Mouse (Mus musculus) limb, embryonic 12.5 days (tissue): ENCODE measurements around the gene Clmp. TPM values are rescaled to one million over a fixed set of nuclear protein-coding genes. Genes with fewer than 3 reads are reported as not detected.

Source experiments
- ATAC-seq: fragments of 200-750 bp; cut with Nextera tagmentation; 2 replicates; pipeline ENCODE4 v1.8.0; 2017; ENCODE audit warnings: low read depth, moderate TSS enrichment; ENCODE audit not compliant: insufficient number of reproducible peaks, insufficient read depth, low FRiP score, low TSS enrichment
- H3K27ac ChIP-seq: fragments of 300-500 bp; sonication (generic); 2 replicates; pipeline ENCODE4 v1.5.1; 2016; ENCODE audit warnings: mild to moderate bottlenecking, moderate library complexity
- H3K27me3 ChIP-seq: fragments of 300-500 bp; sonication (generic); 2 replicates; pipeline ENCODE4 v1.6.1; 2016; ENCODE audit warnings: mild to moderate bottlenecking, moderate library complexity
- H3K36me3 ChIP-seq: fragments of 300-500 bp; sonication (generic); 2 replicates; pipeline ENCODE4 v1.6.1; 2016; ENCODE audit warnings: mild to moderate bottlenecking, moderate library complexity
- H3K4me1 ChIP-seq: fragments of 300-500 bp; sonication (generic); replicated peaks from 2 replicates; pipeline ENCODE4 v1.6.1; 2016
- H3K4me2 ChIP-seq: fragments of 300-500 bp; sonication (generic); 2 replicates; pipeline ENCODE4 v1.6.1; 2016; ENCODE audit warnings: mild to moderate bottlenecking, moderate library complexity
- H3K4me3 ChIP-seq: fragments of 300-500 bp; sonication (generic); replicated peaks from 2 replicates; pipeline ENCODE4 v1.5.1; 2016; ENCODE audit warnings: mild to moderate bottlenecking
- H3K9ac ChIP-seq: fragments of 300-500 bp; sonication (generic); replicated peaks from 2 replicates; pipeline ENCODE4 v1.6.1; 2016; ENCODE audit warnings: mild to moderate bottlenecking, moderate library complexity
- H3K9me3 ChIP-seq: fragments of 300-500 bp; sonication (generic); 2 replicates; pipeline ENCODE4 v1.6.1; 2016; ENCODE audit warnings: mild to moderate bottlenecking, moderate library complexity
- WGBS: fragments of 180-500 bp; shearing (Covaris S2); methylation state at CpG from one replicate; pipeline ENCODE4 v1.1.7; 2016; 5-methylcytosine and 5-hydroxymethylcytosine counted together
- polyA plus RNA-seq: library from polyadenylated mRNA; unstranded; fragments of >200 nt; fragmentation: Nextera tagmentation; extraction: Ambion mirVana; gene quantifications from 2 replicates; pipeline ENCODE4 v1.2.1, GENCODE M21; 2016

Gene Clmp
- polyA plus RNA-seq, 1 experiment from 2014 or later: 67.7 TPM

GRCm38 (mm10) chr9:40717182-40717874 lies 31.6 kb downstream of the Clmp start:
- H3K9ac ChIP-seq: no peak overlapping the region; the same call in 1 of the 2 replicates
- ATAC-seq: 0 out of 2 replicates have a peak, but pooled peaks have one; percentile 63
- WGBS: 73% methylated on average over 18 of the region's 18 CpGs
- 0 out of 2 replicates have a peak overlapping the region, but pooled peaks have one; percentile 4 for H3K4me2 ChIP-seq
- no peaks in the 10 kb centered on the region for H3K27me3 ChIP-seq
- H3K27ac ChIP-seq: peak overlapping the region; percentile 57
- H3K4me1 ChIP-seq: peaks cover 42% of the 10 kb centered on the region
- peaks cover 7% of the 10 kb centered on the region; the same call in 1 of the 2 replicates for H3K36me3 ChIP-seq
- H3K4me3 ChIP-seq: no peak overlapping the region
- H3K9me3 ChIP-seq: no peaks in the 10 kb centered on the region

DNA sequence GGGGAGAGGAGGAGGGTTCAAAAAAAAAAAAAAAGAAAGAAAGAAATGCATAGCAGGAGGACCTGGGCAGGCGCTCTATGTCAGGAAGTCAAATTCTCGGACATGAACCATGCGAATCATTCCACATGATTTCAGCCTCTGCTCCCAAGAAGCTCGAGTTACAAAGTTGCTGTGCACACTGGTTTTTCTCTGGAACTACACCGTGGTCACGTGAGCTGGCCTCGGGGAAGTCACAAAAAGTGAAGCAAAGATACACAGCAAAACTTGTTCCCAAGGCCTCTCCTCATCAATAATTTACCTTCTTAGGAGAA lies 32.1 kb downstream of the Clmp start:
- Histone ChIP-seq H3K27me3 (no peaks in the 10 kb centered on the region), H3K4me1 (peaks cover 43% of the 10 kb centered on the region), H3K27ac (0 out of 2 replicates have a peak overlapping the region, but pooled peaks have one; percentile 35), H3K4me3 (no peak overlapping the region), H3K4me2 (no peak overlapping the region), H3K9me3 (no peaks in the 10 kb centered on the region), H3K36me3 (peaks cover 11% of the 10 kb centered on the region; the same call in 1 of the 2 replicates), H3K9ac (no peak overlapping the region)
- ATAC-seq: no peak
- 27% methylated on average over 7 of the region's 7 CpGs for WGBS

GRCm38 (mm10) chr9:40720881-40721280 lies 35.1 kb downstream of the Clmp start:
- 35% methylated on average over 7 of the region's 7 CpGs for WGBS
- Histone ChIP-seq H3K27ac (no peak overlapping the region), H3K4me3 (no peak overlapping the region), H3K9ac (no peak overlapping the region), H3K4me1 (peaks cover 55% of the 10 kb centered on the region), H3K27me3 (no peaks in the 10 kb centered on the region), H3K9me3 (no peaks in the 10 kb centered on the region), H3K4me2 (no peak overlapping the region), H3K36me3 (peaks cover 7% of the 10 kb centered on the region; the same call in 1 of the 2 replicates)
- ATAC-seq: no peak

DNA sequence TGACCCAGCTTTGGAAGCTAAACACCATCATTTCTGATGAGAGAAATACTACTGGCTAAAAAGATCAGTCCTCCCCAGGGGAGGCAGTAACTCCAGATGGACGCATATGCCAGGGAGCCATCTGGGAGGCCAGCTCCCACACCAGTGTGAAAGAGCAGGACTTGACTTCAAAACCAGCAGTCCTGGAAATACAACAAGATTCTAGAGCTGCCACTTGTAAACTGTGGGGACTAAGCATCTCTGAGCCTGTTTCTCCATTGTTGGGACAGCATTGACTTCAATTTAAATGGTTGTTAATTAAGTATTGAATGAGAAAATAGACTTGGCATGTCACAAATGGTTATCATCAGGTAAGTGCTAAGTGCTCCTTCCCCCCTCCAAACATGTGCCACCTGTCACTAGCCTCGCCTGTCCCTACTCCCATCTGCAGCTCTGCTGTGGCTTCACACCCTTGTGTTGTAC lies 37.6 kb downstream of the Clmp start:
- no peak overlapping the region for H3K4me3 ChIP-seq
- WGBS: 45% methylated on average over 2 of the region's 2 CpGs
- no peak for ATAC-seq

GRCm38 (mm10) chr9:40724978-40725377 lies 39.2 kb downstream of the Clmp start:
- peaks cover 10% of the 10 kb centered on the region; the same call in 1 of the 2 replicates for H3K36me3 ChIP-seq
- H3K4me1 ChIP-seq: peaks cover 35% of the 10 kb centered on the region
- H3K27ac ChIP-seq: no peak overlapping the region
- no peaks in the 10 kb centered on the region for H3K9me3 ChIP-seq
- no peak overlapping the region for H3K4me3 ChIP-seq
- WGBS: 61% methylated on average over 5 of the region's 5 CpGs
- ATAC-seq: no peak
- H3K4me2 ChIP-seq: no peak overlapping the region
- H3K27me3 ChIP-seq: no peaks in the 10 kb centered on the region
- H3K9ac ChIP-seq: no peak overlapping the region

More for the DNA sequence above, 37.6 kb downstream of the Clmp start:
- no peaks in the 10 kb centered on the region for H3K9me3 ChIP-seq
- no peaks in the 10 kb centered on the region for H3K27me3 ChIP-seq
- no peak overlapping the region for H3K27ac ChIP-seq
- H3K4me2 ChIP-seq: no peak overlapping the region
- H3K9ac ChIP-seq: no peak overlapping the region
- H3K36me3 ChIP-seq: 0 out of 2 replicates have a peak, but pooled peaks cover 7% of the 10 kb centered on the region
- H3K4me1 ChIP-seq: peaks cover 35% of the 10 kb centered on the region

DNA sequence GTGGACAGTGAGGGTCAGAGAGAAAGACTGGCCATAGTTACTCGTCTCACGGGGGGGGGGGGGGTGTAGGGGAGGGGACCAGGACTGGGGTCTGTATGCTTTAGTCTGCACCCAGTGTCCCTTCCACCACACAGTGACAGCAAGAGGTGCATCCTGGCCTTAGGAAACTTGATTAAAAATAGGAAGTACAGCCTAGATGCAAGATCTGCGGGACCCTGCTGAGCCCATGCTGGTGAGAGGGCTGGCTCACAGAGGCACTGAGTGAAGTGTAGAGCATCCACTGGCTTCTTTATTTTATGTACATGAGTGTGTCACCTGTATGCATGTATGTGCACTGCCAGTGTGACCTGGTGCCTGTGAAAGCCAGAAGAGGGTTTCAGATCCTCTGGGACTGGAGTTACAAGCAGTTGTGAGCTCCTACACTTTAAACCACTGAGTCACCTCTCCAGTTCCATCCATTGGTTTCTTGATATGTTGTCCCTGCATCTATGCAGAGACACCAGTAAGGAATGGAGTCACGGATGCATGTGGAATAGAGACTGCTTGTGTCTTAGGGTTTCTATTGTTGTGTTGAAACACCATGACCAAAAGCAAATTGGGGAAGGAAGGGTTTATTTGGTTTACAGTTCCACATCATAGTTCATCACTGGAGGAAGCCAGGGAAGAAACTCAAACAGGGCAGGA lies 41.5 kb downstream of the Clmp start:
- no peak for ATAC-seq
- Histone ChIP-seq H3K9me3 (no peaks in the 10 kb centered on the region), H3K36me3 (peaks cover 9% of the 10 kb centered on the region; the same call in 1 of the 2 replicates), H3K4me2 (no peak overlapping the region), H3K9ac (no peak overlapping the region), H3K27me3 (no peaks in the 10 kb centered on the region), H3K27ac (peak overlapping the region; percentile 54; the same call in 1 of the 2 replicates), H3K4me3 (no peak overlapping the region), H3K4me1 (peaks cover 56% of the 10 kb centered on the region)
- 90% methylated on average over 4 of the region's 4 CpGs for WGBS

DNA sequence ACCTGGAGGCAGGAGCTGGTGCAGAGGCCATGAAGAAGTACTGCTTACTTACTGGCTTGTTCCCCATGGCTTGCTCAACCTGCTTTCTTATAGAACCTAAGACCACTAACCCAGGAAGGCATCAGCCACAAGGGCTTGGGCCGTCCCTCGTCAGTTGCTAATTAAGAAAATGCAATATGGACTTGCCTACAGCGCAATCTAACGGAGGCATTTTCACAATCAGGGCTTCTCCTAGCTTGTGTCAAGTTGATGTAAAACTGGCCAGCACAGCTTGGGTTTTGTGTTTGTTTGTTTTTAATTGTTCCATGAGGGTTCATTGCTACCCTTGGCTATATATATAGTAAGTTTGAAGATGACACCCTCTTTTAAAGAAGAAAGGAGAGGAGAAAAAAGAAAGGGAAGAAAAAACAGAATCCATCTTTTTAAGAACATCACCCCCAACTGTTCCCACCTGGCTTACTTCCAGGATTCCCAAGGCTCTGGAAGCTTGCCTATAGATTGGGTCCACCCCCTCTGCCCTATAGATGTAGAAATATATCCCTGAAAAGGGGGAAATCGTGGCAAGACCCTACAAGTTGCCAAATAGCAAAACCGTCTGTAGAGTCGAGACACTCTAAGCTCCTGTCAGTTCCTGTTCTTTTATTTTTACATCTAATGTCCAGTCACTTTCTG lies 42.2 kb downstream of the Clmp start:
- Histone ChIP-seq H3K4me2 (no peak overlapping the region), H3K4me1 (peaks cover 54% of the 10 kb centered on the region), H3K27ac (peak overlapping the region; percentile 54; the same call in 1 of the 2 replicates), H3K9me3 (no peaks in the 10 kb centered on the region), H3K4me3 (no peak overlapping the region), H3K9ac (no peak overlapping the region), H3K27me3 (no peaks in the 10 kb centered on the region), H3K36me3 (peaks cover 4% of the 10 kb centered on the region; the same call in 1 of the 2 replicates)
- 81% methylated on average over 7 of the region's 7 CpGs for WGBS
- ATAC-seq: no peak

DNA sequence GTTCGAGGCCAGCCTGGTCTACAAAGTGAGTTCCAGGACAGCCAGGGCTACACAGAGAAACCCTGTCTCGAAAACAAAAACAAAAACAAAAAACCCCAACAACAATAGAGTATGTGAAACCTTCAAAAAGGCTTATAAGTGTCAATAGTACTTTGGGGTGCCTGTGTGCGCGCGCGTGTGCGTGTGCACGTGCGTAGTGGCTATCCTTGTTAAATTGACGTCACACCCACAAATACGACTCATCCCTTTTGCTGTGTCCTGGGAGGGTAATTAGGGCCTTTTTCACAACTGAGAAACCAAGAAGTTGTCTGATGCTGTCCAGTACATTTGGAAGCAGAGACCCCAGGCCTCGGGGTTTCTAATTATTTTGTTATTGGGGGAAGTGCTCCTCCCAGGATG lies 44.5 kb downstream of the Clmp start:
- peak overlapping the region; percentile 46 for H3K9ac ChIP-seq
- H3K36me3 ChIP-seq: peaks cover 4% of the 10 kb centered on the region; the same call in 1 of the 2 replicates
- ATAC-seq: 0 out of 2 replicates have a peak, but pooled peaks have one; percentile 15
- H3K4me1 ChIP-seq: peaks cover 39% of the 10 kb centered on the region
- no peaks in the 10 kb centered on the region for H3K9me3 ChIP-seq
- peak overlapping the region; percentile 36 for H3K4me3 ChIP-seq
- WGBS: 32% methylated on average over 12 of the region's 12 CpGs
- H3K27ac ChIP-seq: peak overlapping the region; percentile 98
- no peaks in the 10 kb centered on the region for H3K27me3 ChIP-seq
- peak overlapping the region; percentile 67 for H3K4me2 ChIP-seq

DNA sequence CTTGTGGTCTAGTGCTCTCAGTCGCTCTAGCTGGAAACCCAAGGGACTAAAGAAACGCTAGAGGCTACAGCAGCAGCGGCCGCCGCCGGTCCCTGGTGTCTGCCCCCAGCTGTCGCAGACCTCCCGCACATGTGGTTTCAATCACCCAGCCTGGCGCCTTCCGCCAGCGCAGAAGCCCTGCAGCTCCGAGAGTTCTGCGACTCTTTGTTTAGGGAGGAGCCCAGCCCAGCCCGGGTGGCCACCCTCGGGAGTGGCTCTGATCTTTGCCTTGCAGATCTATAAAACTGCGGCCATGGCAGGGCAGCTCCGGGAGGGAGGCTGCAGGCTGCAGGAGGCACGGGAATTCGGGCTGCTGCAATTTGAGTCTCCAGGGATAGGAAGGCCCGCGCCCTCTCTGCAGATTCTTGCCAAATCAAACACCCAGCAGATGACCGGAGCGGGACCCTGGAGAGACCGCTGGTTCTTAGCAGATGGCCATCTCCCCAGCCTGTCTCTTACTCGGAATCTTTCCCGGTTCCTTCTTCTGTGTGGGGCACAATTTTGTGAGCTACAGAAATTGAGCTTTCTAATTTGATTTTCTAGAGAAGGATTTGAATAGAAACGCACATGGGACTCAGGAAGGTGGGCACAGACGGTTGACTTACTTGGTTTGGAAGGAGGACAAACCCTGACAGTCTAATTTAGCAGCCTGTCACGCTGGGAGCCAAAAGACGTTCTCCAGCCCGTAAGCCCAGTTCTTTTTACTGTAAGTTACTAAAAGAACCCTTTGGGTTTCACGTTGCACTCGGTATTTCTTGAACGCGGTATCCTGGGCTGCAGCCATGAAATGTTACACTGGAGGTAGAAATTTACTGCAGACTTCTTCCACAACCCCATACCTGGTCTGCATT lies 45.2 kb downstream of the Clmp start:
- peak overlapping the region; percentile 36 for H3K4me3 ChIP-seq
- peak overlapping the region; percentile 46 for H3K9ac ChIP-seq
- peak; percentile 83 for ATAC-seq
- H3K9me3 ChIP-seq: no peaks in the 10 kb centered on the region
- H3K27ac ChIP-seq: peak overlapping the region; percentile 98
- no peaks in the 10 kb centered on the region for H3K27me3 ChIP-seq
- peaks cover 4% of the 10 kb centered on the region; the same call in 1 of the 2 replicates for H3K36me3 ChIP-seq
- WGBS: under 1% methylated on average over 35 of the region's 35 CpGs
- peaks cover 33% of the 10 kb centered on the region for H3K4me1 ChIP-seq
- H3K4me2 ChIP-seq: peak overlapping the region; percentile 67

- H3K36me3 ChIP-seq: peaks cover 4% of the 10 kb centered on the region; the same call in 1 of the 2 replicates
- WGBS: 5% methylated on average over 7 of the region's 7 CpGs
- peak overlapping the region; percentile 67 for H3K4me2 ChIP-seq
- H3K9ac ChIP-seq: no peak overlapping the region
- no peaks in the 10 kb centered on the region for H3K27me3 ChIP-seq
- H3K4me1 ChIP-seq: peaks cover 33% of the 10 kb centered on the region
- ATAC-seq: no peak
- H3K4me3 ChIP-seq: peak overlapping the region; percentile 36
- peak overlapping the region; percentile 98 for H3K27ac ChIP-seq
- H3K9me3 ChIP-seq: no peaks in the 10 kb centered on the region
Measured at GRCm38 (mm10) chr9:40731591-40732048, 45.9 kb downstream of the Clmp start.
